8 mouse cellular contexts compared by ENCODE assay signal in genomic region chr3:30507028-30507575, GRCm38 (mm10). TPM values are rescaled to one million over a fixed set of nuclear protein-coding genes. Genes with fewer than 3 reads are reported as not detected.
DNase-seq lines count a peak whose midpoint lies in the region; ATAC-seq and TF ChIP-seq lines count a peak whose summit lies in the region.

No protein-coding gene starts in this region.

- peaks cover 15% of the 10 kb centered on the region for H3K4me1 ChIP-seq in hindbrain, embryonic 16.5 days (ENCODE audit: control insufficient read depth, insufficient read depth, low read depth, low read length)
- H3K4me1 ChIP-seq in limb, embryonic 14.5 days (ENCODE audit: control insufficient read depth, insufficient read depth, low read length) = peaks cover 47% of the 10 kb centered on the region
- H3K4me1 ChIP-seq in midbrain, embryonic 15.5 days = peaks cover 39% of the 10 kb centered on the region

- no peak for TF ChIP-seq POLR2A in limb, embryonic 14.5 days (IDR thresholded peaks at IDR 0.05; ENCODE audit: borderline replicate concordance, extremely low read depth, insufficient read depth, insufficient read length)

- peak overlapping the region; percentile 41 for H3K9ac ChIP-seq in hindbrain, embryonic 16.5 days (ENCODE audit: low read depth, low read length)
- peak overlapping the region; percentile 93 for H3K9ac ChIP-seq in limb, embryonic 14.5 days (ENCODE audit: low read depth, low read length, severe bottlenecking)
- no peak overlapping the region for H3K9ac ChIP-seq in midbrain, embryonic 15.5 days

- peak; percentile 58 for DNase-seq in embryo, embryonic 10 days (ENCODE audit: low spot score)
- DNase-seq in embryo, embryonic 9.5 days (ENCODE audit: extremely low spot score) = no peak
- DNase-seq in adrenal gland, postnatal 14 days = peak; percentile 51
- peak; percentile 42 for DNase-seq in gastrocnemius, postnatal 14 days
- peak; percentile 66 for DNase-seq in limb, embryonic 14.5 days (ENCODE audit: low spot score)
- DNase-seq in spleen, adult 12 weeks (ENCODE audit: low spot score) = no peak

- H3K4me3 ChIP-seq in hindbrain, embryonic 16.5 days (ENCODE audit: low read length) = peak overlapping the region; percentile 54
- H3K4me3 ChIP-seq in limb, embryonic 14.5 days (replicated peaks; ENCODE audit: low read length) = peak overlapping the region; percentile 70
- H3K4me3 ChIP-seq in midbrain, embryonic 15.5 days = peak overlapping the region; percentile 43

- H3K9me3 ChIP-seq in hindbrain, embryonic 16.5 days (ENCODE audit: control insufficient read depth, low read length) = no peaks in the 10 kb centered on the region
- H3K9me3 ChIP-seq in limb, embryonic 14.5 days (ENCODE audit: control insufficient read depth, low read length) = no peaks in the 10 kb centered on the region
- H3K9me3 ChIP-seq in midbrain, embryonic 15.5 days = no peaks in the 10 kb centered on the region

- intact Hi-C loops in gastrocnemius, postnatal 14 days (cut with DNase I; ENCODE audit: low total_unique reads) = no loop called here

- ATAC-seq in hindbrain, embryonic 16.5 days = no peak
- ATAC-seq in limb, embryonic 14.5 days (ENCODE audit: low FRiP score, low read depth) = no peak
- ATAC-seq in midbrain, embryonic 15.5 days (replicated peaks) = peak; percentile 9; the same call in 1 of the 2 replicates

- WGBS in hindbrain, embryonic 16.5 days = 0% methylated on average over 22 of the region's 22 CpGs
- WGBS in limb, embryonic 14.5 days = under 1% methylated on average over 22 of the region's 22 CpGs
- WGBS in midbrain, embryonic 15.5 days = under 1% methylated on average over 22 of the region's 22 CpGs

- peak overlapping the region; percentile 79 for H3K4me2 ChIP-seq in hindbrain, embryonic 16.5 days (ENCODE audit: low read length)
- peak overlapping the region; percentile 91 for H3K4me2 ChIP-seq in limb, embryonic 14.5 days (replicated peaks; ENCODE audit: low read depth, low read length, severe bottlenecking)
- H3K4me2 ChIP-seq in midbrain, embryonic 15.5 days = peak overlapping the region; percentile 86

- H3K36me3 ChIP-seq in hindbrain, embryonic 16.5 days (ENCODE audit: control insufficient read depth, insufficient read depth, low read length) = no peaks in the 10 kb centered on the region
- H3K36me3 ChIP-seq in limb, embryonic 14.5 days (ENCODE audit: control insufficient read depth, insufficient read depth, low read length) = no peaks in the 10 kb centered on the region
- H3K36me3 ChIP-seq in midbrain, embryonic 15.5 days (replicated peaks) = no peaks in the 10 kb centered on the region

- H3K27me3 ChIP-seq in hindbrain, embryonic 16.5 days (replicated peaks; ENCODE audit: control insufficient read depth, insufficient read depth, low read length) = peaks cover 49% of the 10 kb centered on the region
- no peaks in the 10 kb centered on the region for H3K27me3 ChIP-seq in limb, embryonic 14.5 days (ENCODE audit: control insufficient read depth, insufficient read depth, low read length)
- peaks cover 50% of the 10 kb centered on the region for H3K27me3 ChIP-seq in midbrain, embryonic 15.5 days (replicated peaks)

- peak overlapping the region; percentile 69 for H3K27ac ChIP-seq in hindbrain, embryonic 16.5 days (ENCODE audit: low read depth, low read length)
- peak overlapping the region; percentile 98 for H3K27ac ChIP-seq in limb, embryonic 14.5 days (replicated peaks; ENCODE audit: low read depth, low read length)
- H3K27ac ChIP-seq in midbrain, embryonic 15.5 days = no peak overlapping the region; the same call in 1 of the 2 replicates

RNA-seq across cellular contexts. Expression of gene Mecom, which starts 40.7 kb away (rescaled TPM):
- 15.4 and 15.6 TPM in 2 replicates for total RNA-seq in adrenal gland, postnatal 14 days (2021)
- 10 to 100 TPM in 1 of 2 experiments, 1 to 10 TPM in 1; 9.8 to 12.2 TPM for total RNA-seq in gastrocnemius, postnatal 14 days (2021)
- polyA plus RNA-seq in hindbrain, embryonic 16.5 days (2015; fragmentation: Nextera tagmentation; extraction: Ambion mirVana) = 7.0 and 7.9 TPM in 2 replicates
- 35.8 and 38.6 TPM in 2 replicates for polyA plus RNA-seq in limb, embryonic 14.5 days (2012; rRNA removed)
- polyA plus RNA-seq in limb, embryonic 14.5 days (2014; fragmentation: Nextera tagmentation; extraction: Ambion mirVana) = 42.2 and 61.6 TPM in 2 replicates
- 4.4 and 5.2 TPM in 2 replicates for polyA plus RNA-seq in midbrain, embryonic 15.5 days (2015; fragmentation: Nextera tagmentation; extraction: Ambion mirVana)

Comparison
In these comparisons a context has a peak if more than half of its experiments do, and no peak if none do; other contexts are left out.
1. DNase-seq: peak in embryo, embryonic 10 days (single experiment), adrenal gland, postnatal 14 days (single experiment), gastrocnemius, postnatal 14 days (single experiment) and limb, embryonic 14.5 days (single experiment); none in embryo, embryonic 9.5 days (single experiment) and spleen, adult 12 weeks (single experiment).
2. Peak in every context shown above with its lines, with median percentiles within 50 percentile points of each other: H3K4me2 ChIP-seq and H3K4me3 ChIP-seq.